Mouse (Mus musculus) left cerebral cortex, adult 2 months (tissue): Measurements from ENCODE around the gene Sumo2. TPM values are rescaled to one million over a fixed set of nuclear protein-coding genes. Genes with fewer than 3 reads are reported as not detected.
"Not testable (repeated sequence)": the region's sequence is repeated elsewhere in the genome, so short reads cannot be mapped to it uniquely, and the experiment has no call there.

Experiments used
- DNase-seq, 2 experiments: peaks; one replicate each; pipeline ENCODE4 v3.0.0; 2021 to 2022; ENCODE audit warnings: low spot score in 2 of 2, mixed read lengths in 1 of 2; ENCODE audit errors: extremely low spot score in 1 of 2
- H3K27ac ChIP-seq: fragments of 200-600 bp; 2 replicates; pipeline ENCODE4 v1.8.1; 2022
- H3K4me3 ChIP-seq: fragments of 200-600 bp; 2 replicates; pipeline ENCODE4 v1.8.1; 2022
- CTCF ChIP-seq: fragments of 200-600 bp; IDR thresholded peaks from 2 replicates; pipeline ENCODE4 v1.8.1; 2022; ENCODE audit warnings: antibody characterized with exemption, mild to moderate bottlenecking, moderate library complexity
- intact Hi-C: fragments of 180-260 bp; cut with DNase I; formaldehyde crosslinking; loops from one replicate; pipeline ENCODE4 v1.15.1; 2025
- total RNA-seq, 2 experiments: library from RNA; stranded (reverse); gene quantifications; 2 replicates each; pipeline ENCODE4 v1.2.3; 2021

Gene Sumo2
- total RNA-seq, 2 experiments from 2014 or later, result 274 TPM

DNA sequence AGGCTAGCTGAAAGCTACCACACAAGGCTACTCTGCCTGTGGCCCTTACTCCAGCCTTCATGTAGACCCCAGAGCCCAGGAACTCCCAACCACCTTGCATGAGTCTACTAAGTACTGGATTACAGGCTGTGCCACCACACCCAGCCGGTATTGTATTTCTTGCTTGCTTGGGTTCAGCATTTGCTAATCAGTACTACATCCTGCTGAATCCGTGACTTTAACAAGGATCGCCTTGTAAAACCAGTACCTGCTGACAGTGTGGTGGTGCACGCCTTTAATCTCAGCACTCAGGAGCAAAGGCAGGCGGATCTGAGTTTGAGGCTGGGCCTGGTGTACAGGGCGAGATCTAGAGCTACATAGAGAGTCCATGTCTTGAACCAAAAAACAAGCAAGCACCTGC, 33.4 kb downstream of the Sumo2 start:
- intact Hi-C loops, result no loop called here
- no peak for DNase-seq
- TF ChIP-seq CTCF, result no peak
- no peak overlapping the region for H3K4me3 ChIP-seq
- H3K27ac ChIP-seq, result no peak overlapping the region

DNA sequence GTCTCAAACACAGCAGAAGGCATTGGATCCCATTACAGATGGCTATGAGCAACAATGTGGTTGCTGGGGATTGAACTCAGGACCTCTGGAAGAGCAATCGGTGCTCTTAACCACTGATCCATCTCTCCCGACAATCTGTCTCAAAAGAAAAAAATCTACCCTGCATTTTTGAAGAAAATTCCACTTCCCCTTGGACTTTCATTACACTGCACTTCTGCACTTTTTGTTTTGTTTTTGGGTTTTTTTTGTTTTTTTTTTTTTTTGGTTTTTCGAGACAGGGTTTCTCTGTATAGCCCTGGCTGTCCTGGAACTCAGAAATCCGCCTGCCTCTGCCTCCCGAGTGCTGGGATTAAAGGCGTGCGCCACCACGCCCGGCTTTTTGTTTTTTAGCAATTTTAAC, 39.5 kb downstream of the Sumo2 start:
- H3K27ac ChIP-seq, DNase-seq, H3K4me3 ChIP-seq: not testable (repeated sequence)
- intact Hi-C loops, result loop anchor here (10.0 kb wide), 1 partner anchor 318 kb away; the partner anchor contains the start of genes Caskin2 and Tsen54

DNA sequence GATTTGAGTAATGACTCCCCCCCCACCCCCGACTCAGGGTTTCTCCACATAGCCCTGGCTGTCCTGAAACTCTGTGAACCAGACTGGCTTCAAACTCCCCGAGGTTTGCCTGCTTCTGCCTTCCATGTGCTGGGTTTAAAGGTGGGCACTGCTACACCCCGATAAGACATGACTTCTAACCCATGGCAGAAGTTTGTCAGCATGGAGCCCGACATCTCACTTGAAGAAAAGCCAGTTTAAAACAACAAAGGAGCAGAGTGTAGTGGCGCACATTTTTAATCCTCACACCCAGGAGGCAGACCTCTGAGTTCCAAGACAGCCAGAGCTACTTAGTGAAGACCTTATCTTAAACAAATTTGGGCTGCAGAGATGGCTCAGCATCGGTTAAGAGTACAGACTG, 43.7 kb downstream of the Sumo2 start:
- no peak for TF ChIP-seq CTCF
- Histone ChIP-seq H3K4me3 (peak overlapping the region; percentile 66), H3K27ac (peak overlapping the region; percentile 82)
- DNase-seq, result no peak
- intact Hi-C loops, result loop anchor here (1.0 to 10.0 kb wide), 2 partner anchors 44 to 322 kb away; partner anchors contain the start of genes Caskin2, Sumo2 and Tsen54

DNA sequence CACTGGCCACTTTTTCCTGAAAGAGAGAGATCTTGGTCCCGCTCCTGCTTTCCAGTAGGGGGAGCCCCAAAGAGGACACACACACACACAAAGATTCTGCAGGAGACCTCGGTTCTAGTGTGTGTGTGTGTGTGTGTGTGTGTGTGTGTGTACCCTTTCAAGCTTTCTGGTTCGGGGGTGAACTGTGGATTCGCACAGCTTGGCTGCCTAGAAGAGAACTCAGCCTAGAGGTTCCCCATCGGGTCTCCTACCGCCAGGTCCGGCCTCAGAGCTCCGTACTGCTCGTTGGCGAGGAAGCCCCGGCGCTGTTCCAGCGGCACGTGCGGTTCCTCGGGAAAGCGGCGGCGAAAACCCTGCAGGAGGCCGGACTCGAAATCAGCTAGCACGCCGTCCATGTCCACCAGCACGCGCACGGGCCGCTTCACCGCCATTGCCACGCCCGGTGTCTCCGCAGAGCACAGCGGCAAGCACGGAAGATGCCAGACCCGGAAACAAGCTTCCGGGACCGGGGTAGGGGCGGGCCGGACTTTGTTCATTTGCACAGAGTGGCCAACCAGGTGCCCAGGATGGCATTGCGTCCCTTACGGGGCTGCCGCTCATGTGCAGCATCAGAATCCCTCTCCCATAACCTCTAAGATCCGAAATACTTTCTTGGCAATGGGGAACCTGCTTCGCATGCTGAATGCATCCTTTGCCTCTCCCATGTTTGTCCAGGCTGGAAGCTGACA, 44.6 kb downstream of the Sumo2 start, which contains the start of gene Nt5c:
Gene Nt5c, minus strand, starts transcription at position 507 of the 728 bp plus-strand sequence.
- intact Hi-C loops, result loop anchor here (1.0 to 10.0 kb wide), 3 partner anchors 23 to 323 kb away; partner anchors contain the start of genes Caskin2, Jpt1, Sumo2 and Tsen54
- peak; percentile 82 to 84 for DNase-seq
- TF ChIP-seq CTCF, result peak; percentile 80
- H3K27ac ChIP-seq, result peak within 1 kb of the TSS; percentile 82
- H3K4me3 ChIP-seq, result peak within 1 kb of the TSS; percentile 66

DNA sequence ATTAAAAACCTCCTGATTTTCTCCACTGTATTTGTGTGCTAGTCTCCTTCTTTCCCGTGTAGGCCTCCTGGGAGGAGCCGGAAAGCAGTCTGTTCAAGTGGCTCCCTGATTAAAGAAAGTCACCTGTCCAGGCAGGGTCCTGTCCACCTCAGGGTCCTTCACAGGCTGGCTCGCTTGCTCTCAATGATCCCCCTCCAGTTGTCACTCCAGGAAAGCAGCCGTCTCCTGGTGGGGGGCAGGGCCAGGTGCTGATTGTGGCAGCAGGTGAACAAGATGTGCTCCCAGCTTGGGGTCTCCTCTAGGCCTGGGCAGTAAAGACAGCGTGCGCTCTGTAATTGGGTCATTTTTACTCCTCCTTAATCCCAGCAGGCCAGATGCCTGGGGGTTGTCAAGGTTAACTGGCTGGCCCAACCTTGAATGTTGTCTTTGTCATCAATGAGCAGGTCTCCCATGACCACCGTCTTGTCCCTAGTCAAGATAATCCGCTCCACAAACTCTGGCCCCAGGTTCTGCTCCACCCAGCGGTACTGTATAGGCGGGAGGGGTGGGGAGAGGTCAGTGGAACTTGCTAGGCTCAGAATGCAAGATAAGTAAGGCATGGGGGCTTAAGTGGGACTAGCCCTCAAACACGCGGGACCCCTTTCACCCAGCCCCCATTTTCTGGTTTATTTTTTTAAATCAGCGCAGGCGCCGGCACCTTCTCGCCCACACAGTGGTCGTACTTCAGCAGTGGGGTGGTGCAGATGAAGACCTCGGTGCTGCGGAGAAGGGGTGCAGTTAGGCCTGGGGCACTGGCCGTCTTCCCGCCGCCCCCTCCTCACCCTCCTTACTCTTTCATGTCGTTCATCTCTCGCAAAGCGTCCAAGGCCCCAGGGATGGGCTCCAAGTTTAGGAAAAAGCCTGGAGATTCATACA, 45.4 kb downstream of the Sumo2 start:
- Histone ChIP-seq H3K27ac (peak overlapping the region; percentile 82), H3K4me3 (peak overlapping the region; percentile 66)
- DNase-seq, result no peak
- no peak for TF ChIP-seq CTCF
- intact Hi-C loops, result loop anchor here (1.0 to 10.0 kb wide), 2 partner anchors 24 to 324 kb away; partner anchors contain the start of genes Caskin2, Jpt1 and Tsen54

DNA sequence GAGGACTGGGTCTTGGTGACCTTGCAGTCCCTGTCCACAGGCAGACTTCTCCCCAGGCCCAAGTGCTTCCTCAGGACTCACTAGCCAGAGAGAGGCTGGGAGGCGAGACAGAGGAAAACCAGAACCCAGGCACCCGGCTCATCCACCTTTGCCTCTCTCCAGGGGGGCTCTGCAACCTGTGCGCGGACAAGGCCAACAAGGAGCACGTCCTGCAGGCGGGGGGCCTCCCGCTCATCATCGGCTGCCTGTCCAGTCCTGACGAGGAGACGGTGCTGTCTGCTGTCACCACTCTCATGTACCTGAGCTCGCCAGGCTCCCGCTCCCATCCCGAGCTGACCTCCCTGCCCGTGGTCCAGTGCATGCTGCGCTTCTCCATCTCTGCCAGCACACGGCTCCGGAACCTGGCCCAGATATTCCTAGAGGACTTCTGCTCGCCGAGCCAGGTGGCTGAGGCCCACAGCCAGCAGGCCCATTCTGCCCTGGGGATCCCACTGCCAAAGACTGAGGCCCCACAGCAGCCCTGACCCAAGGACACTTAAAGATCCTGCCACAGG, 47.4 kb downstream of the Sumo2 start:
- H3K4me3 ChIP-seq, result no peak overlapping the region
- no peak overlapping the region for H3K27ac ChIP-seq
- no peak for DNase-seq
- intact Hi-C loops, result loop anchor here (10.0 kb wide), 1 partner anchor 226 kb away; no protein-coding TSS in a partner anchor
- TF ChIP-seq CTCF, result no peak

DNA sequence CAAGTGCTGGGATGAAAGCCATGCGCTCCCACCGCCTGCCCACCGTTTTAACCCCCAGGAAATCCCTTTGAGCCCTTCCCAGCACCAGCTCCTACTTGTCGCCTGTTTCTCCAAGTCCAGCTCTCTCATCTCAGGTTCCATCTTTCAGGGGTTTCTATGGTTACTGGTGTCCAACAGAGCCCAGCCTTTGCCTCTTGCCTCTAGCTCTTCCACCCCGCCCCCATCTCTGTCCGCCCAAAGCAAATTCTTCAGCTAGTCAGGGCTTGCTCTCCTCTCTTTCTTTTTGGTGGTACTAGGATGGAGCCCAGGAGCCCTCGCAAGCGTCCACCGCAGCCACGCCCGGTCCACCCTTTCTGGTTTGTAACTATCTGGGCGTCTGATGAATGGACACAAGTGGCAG, 50.9 kb downstream of the Sumo2 start:
- DNase-seq, result no peak
- Histone ChIP-seq H3K27ac (peak overlapping the region; percentile 1; the same call in 1 of the 2 replicates), H3K4me3 (no peak overlapping the region)
- intact Hi-C loops, result loop anchor here (10.0 kb wide), 1 partner anchor 230 kb away; no protein-coding TSS in a partner anchor
- TF ChIP-seq CTCF, result no peak

DNA sequence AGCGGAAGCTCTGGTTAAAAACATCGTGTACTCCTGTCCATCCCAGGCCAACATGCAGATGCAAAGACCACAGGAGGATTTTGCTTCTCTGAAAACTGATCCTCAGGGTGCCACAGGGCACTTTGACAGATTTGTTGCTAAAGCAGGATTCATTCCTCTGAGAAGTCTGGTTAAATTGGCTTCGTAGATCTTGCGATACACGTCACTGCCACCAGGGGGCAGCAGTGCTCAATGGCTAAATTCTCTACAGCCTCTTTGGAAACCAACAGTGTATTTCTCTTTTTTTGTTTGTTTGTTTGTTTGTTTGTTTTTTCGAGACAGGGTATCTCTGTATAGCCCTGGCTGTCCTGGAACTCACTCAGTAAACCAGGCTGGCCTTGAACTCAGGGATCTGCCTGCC, 52.4 kb downstream of the Sumo2 start:
- peak; percentile 77 to 81 for DNase-seq
- Histone ChIP-seq H3K4me3 (no peak overlapping the region), H3K27ac (peak overlapping the region; percentile 88)
- TF ChIP-seq CTCF, result peak; percentile 98
- intact Hi-C loops, result loop anchor here (2.0 to 10.0 kb wide), 3 partner anchors 53 to 231 kb away; partner anchors contain the start of genes Gga3, Mrps7 and Sumo2

DNA sequence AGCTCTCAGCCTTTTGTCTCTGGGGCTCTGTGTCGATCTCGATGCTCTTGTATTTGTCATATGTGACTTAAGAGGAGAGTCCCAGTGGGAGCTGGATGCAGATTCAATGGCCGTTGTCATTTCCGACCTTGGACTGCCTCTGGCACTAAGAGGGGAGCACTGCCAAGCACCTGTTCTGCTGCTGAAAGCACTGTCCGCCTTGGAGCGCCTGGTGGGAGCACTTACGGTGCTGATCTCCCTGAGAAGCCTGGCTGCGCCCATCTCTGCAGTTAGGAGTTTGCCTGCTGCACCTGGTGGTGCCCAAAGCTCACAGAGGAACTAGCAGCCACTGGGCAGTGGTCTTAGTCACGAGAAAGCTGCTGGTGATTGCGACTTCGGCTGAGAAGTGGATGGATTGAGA, 52.8 kb downstream of the Sumo2 start:
- intact Hi-C loops, result loop anchor here (2.0 to 10.0 kb wide), 3 partner anchors 54 to 232 kb away; partner anchors contain the start of genes Gga3, Mrps7 and Sumo2
- DNase-seq, result no peak
- H3K27ac ChIP-seq, result peak overlapping the region; percentile 88
- no peak for TF ChIP-seq CTCF
- no peak overlapping the region for H3K4me3 ChIP-seq

DNA sequence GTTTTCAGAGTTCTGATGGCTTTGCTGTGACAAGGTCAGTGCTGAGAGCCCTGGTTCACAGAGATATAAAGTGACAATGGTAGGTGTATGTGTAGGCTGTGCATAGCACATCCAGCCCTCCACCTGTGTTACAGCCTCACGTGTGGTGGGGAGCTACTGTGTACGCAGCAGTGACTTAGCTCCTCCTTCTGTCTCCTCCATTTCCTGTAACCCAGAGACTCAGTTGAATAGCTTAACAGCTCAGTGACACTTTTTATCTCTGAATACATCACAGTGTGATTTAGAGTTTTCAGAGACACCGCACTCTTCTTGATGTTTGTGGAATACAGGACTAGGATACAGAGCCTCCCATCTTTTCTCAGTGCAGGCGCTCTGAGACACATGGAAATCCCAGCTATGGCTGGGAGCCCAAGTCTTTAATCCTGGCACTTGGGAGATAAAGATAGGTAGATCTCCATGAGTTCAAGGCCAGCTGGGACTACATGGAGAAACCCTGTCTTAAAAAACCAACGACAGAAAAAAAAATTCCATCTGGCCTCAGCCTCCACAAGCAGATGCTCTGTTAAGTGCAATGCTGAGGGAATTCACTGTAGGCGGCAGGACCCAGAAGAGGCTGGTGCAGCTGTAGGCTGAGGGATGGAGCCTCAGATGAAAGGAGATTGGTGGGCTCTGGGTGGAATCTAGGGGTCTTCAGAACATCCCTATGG, 54.4 kb downstream of the Sumo2 start:
- Histone ChIP-seq H3K4me3 (no peak overlapping the region), H3K27ac (peak overlapping the region; percentile 88)
- intact Hi-C loops, result loop anchor here (2.0 to 10.0 kb wide), 3 partner anchors 55 to 233 kb away; partner anchors contain the start of genes Gga3, Mrps7 and Sumo2
- no peak for TF ChIP-seq CTCF
- DNase-seq, result peak in 1 of 2 experiments; percentile 52
